Mouse (Mus musculus) limb, embryonic 14.5 days (tissue): ENCODE results near the gene Mettl23. TPM values are rescaled to one million over a fixed set of nuclear protein-coding genes. Genes with fewer than 3 reads are reported as not detected.
A peak's percentile ranks its signal among the peaks of the same experiment; 100 is the strongest.

Experiments
- ATAC-seq: fragments of 200-750 bp; cut with Nextera tagmentation; 2 replicates; pipeline ENCODE4 v1.8.0; 2017; ENCODE audit warnings: low read depth, moderate number of reproducible peaks, moderate TSS enrichment; ENCODE audit not compliant: low FRiP score
- DNase-seq: peaks from one replicate; pipeline ENCODE4 v3.0.0-alpha.2; 2015; ENCODE audit warnings: low spot score
- H3K27ac ChIP-seq: fragments of 300-500 bp; sonication (generic); replicated peaks from 2 replicates; pipeline ENCODE4 v1.5.1; 2014; ENCODE audit warnings: low read depth, mild to moderate bottlenecking, low read length, moderate library complexity, mixed read lengths
- H3K27me3 ChIP-seq: fragments of 300-500 bp; sonication (generic); 2 replicates; pipeline ENCODE4 v1.6.1; 2014; ENCODE audit warnings: low read length, mixed read lengths; ENCODE audit not compliant: control insufficient read depth, insufficient read depth
- H3K36me3 ChIP-seq: fragments of 300-500 bp; sonication (generic); 2 replicates; pipeline ENCODE4 v1.6.1; 2014; ENCODE audit warnings: mild to moderate bottlenecking, low read length, moderate library complexity, mixed read lengths; ENCODE audit not compliant: control insufficient read depth, insufficient read depth
- H3K4me1 ChIP-seq: fragments of 300-500 bp; sonication (generic); 2 replicates; pipeline ENCODE4 v1.6.1; 2014; ENCODE audit warnings: antibody characterized with exemption, low read length, mixed read lengths; ENCODE audit not compliant: control insufficient read depth, insufficient read depth
- H3K4me2 ChIP-seq: fragments of 300-500 bp; sonication (generic); replicated peaks from 2 replicates; pipeline ENCODE4 v1.6.1; 2014; ENCODE audit warnings: low read depth, mild to moderate bottlenecking, low read length, moderate library complexity; ENCODE audit not compliant: severe bottlenecking
- H3K4me3 ChIP-seq: fragments of 300-500 bp; sonication (generic); replicated peaks from 2 replicates; pipeline ENCODE4 v1.5.1; 2014; ENCODE audit warnings: low read length
- H3K9ac ChIP-seq: fragments of 300-500 bp; sonication (generic); 2 replicates; pipeline ENCODE4 v1.6.1; 2014; ENCODE audit warnings: mild to moderate bottlenecking, low read depth, low read length, moderate library complexity; ENCODE audit not compliant: severe bottlenecking
- H3K9me3 ChIP-seq: fragments of 300-500 bp; sonication (generic); 2 replicates; pipeline ENCODE4 v1.6.1; 2016; ENCODE audit warnings: low read length; ENCODE audit not compliant: control insufficient read depth
- POLR2A ChIP-seq: fragments of 200-500 bp; IDR thresholded peaks from 2 replicates; pipeline ENCODE4 v1.8.0; 2012; ENCODE audit warnings: inconsistent platforms, mild to moderate bottlenecking, moderate library complexity, borderline replicate concordance; ENCODE audit not compliant: insufficient read depth, insufficient read length; ENCODE audit errors: extremely low read depth
- WGBS: fragments of 180-500 bp; shearing (Covaris S2); extraction: QIAGEN DNeasy Blood & Tissue Kit; methylation state at CpG from one replicate; pipeline ENCODE4 v1.1.7; 2014; 5-methylcytosine and 5-hydroxymethylcytosine counted together
- polyA plus RNA-seq, 2 experiments: library from polyadenylated mRNA; depleted of rRNA in 1 of 2; stranded (reverse) in 1 of 2; unstranded in 1 of 2; fragments of >200 nt; fragmentation: Nextera tagmentation in 1 of 2; extraction: Ambion mirVana in 1 of 2; gene quantifications; 2 replicates each; pipeline versions ENCODE4 v1.2.1 to v1.2.3; 2012 to 2014

Mettl23 gene
- polyA plus RNA-seq (2012; rRNA removed) (51.0 and 54.9 TPM in 2 replicates), polyA plus RNA-seq (2014; fragmentation: Nextera tagmentation; extraction: Ambion mirVana) (77.9 and 84.1 TPM in 2 replicates)

DNA sequence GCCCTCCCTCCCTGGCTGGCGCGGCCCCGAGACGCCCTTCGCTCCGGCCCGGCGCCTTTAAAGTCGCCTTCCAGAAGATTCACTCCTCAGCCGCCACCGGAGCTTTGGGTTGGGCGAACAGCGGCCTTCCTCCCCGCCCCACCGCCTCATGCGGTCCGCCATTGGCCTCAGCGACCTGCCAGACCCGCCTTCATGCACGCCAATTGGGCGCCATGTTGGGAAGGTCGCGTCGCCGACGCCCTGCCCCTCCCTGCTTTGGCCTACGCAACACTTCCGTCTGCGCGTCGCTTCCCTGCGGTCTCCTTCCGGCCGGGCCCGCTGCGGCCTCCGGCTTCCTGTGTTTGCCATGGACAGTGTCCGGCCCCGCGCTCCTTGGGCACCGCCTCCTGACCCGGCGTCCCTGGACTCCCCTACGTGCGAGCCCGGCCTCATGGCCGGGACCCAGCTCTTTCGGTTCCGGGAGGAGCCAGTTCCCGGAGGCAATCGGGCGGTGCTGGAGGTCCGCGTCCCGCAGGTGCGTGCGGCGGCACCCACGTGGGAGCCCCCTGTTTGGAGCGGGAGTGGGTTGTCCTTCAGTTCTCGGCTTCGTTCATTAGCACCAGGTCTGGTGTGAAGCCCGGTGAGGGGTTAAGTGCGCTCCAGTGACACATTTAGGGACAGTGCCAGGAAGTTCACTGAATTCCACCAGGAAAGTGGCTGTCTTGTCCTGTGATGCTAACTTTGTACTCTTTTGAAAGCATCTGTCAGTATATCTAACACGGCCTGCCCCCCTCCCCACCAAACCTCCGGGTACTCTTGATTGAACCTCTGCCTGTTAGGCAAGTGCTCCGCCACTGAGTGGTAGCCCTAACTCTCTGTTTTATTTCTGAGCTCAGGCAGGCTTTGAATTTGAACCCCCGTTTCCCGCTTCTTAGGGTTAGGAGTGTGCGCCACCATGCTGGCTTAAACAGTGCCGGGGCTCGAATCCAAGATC lies at the start of gene Mettl23, which contains the start of gene Jmjd6:
Mettl23 (plus strand) TSS at position 18 of the 973 bp plus-strand sequence.
Jmjd6 (minus strand) TSS at position 189 of the 973 bp plus-strand sequence.
- WGBS = 2% methylated on average over 53 of the region's 72 CpGs
- DNase-seq = peak; percentile 96

DNA sequence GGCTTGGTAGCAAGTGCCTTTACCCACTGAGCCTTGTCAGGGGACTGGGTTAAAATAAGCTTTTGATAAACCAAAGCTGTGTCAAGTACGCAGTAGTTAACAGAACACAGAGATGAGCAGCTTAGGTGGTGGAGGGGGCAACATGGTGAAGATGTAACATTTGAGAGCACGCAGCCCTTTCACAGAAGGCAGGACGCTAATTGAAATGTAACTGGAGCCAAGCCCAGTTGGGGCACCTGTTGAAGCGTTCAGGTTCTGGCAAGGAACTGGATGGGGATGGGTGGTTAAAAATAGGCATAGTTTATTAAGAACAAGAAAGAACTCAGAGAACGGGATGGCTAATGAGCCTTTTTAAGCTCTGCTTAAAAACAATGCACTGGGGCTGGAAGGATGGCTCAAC lies 43.7 kb upstream of the Mettl23 start:
- no peak overlapping the region for H3K4me3 ChIP-seq
- no peak for DNase-seq
- ATAC-seq = no peak
- TF ChIP-seq POLR2A = no peak
- H3K27me3 ChIP-seq = no peaks in the 10 kb centered on the region
- no peaks in the 10 kb centered on the region for H3K36me3 ChIP-seq
- no peaks in the 10 kb centered on the region for H3K4me1 ChIP-seq
- H3K27ac ChIP-seq = no peak overlapping the region
- H3K9ac ChIP-seq = no peak overlapping the region
- H3K9me3 ChIP-seq = no peaks in the 10 kb centered on the region
- no peak overlapping the region for H3K4me2 ChIP-seq
- WGBS = 73% methylated on average over 5 of the region's 5 CpGs

More for the DNA sequence above, at the start of gene Mettl23, which contains the start of gene Jmjd6:
- Histone ChIP-seq H3K9ac (peak within 1 kb of the TSS; percentile 85), H3K4me3 (peak within 1 kb of the TSS; percentile 86), H3K27me3 (no peaks in the 10 kb centered on the region), H3K27ac (peak within 1 kb of the TSS; percentile 97), H3K9me3 (no peaks in the 10 kb centered on the region), H3K4me1 (peaks cover 29% of the 10 kb centered on the region), H3K4me2 (peak within 1 kb of the TSS; percentile 93), H3K36me3 (peaks cover 50% of the 10 kb centered on the region)
- peak; percentile 36; the same call in 1 of the 2 replicates for TF ChIP-seq POLR2A
- peak; percentile 94 for ATAC-seq

DNA sequence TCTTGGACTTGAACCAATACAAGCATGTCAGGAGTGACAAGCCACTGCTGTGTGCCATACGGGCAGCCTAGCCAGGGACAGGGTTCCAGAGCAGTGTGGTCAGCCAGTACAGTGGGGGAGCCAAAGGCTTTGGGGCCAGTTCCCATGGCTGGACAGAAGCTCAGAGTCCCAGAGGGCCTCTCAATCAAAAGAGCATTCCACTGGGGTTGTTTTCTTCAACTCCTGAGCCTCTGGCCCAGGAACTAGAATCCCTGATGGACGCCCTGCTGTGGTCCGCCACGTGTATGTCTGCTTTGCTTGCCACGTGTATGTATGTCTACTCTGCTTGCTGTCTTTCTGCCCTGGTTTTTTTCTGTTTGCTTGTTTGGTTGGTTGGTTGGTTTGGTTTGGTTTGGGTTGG lies 42.0 kb upstream of the Mettl23 start:
- no peak overlapping the region for H3K4me3 ChIP-seq
- no peak for DNase-seq
- H3K9me3 ChIP-seq = no peaks in the 10 kb centered on the region
- H3K27ac ChIP-seq = no peak overlapping the region
- no peak overlapping the region for H3K4me2 ChIP-seq
- WGBS = 72% methylated on average over 5 of the region's 5 CpGs
- TF ChIP-seq POLR2A = no peak
- H3K27me3 ChIP-seq = no peaks in the 10 kb centered on the region
- no peak overlapping the region for H3K9ac ChIP-seq
- H3K36me3 ChIP-seq = no peaks in the 10 kb centered on the region
- H3K4me1 ChIP-seq = no peaks in the 10 kb centered on the region
- ATAC-seq = no peak

DNA sequence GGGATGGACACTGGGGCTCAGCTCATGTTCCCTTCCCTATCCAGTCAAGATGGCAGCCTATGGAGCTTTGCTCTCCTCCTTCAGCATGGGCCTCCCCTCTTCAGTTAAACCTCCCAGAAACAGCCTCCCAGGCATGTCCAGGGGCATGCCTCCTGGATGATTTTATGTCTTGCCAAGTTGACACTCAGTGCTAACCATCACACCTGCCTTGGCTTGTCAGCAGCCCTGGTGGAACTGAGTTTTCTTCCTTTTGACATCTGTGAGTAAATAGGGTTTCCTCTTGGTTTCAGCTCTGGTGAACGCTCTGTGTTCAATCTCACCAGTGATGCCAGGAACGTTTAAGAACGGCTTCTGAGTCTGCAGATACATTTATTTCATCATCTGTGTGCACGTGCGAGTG lies 40.4 kb upstream of the Mettl23 start:
- 80% methylated on average over 5 of the region's 5 CpGs for WGBS
- ATAC-seq = no peak
- DNase-seq = no peak

More for the DNA sequence above, 40.4 kb upstream of the Mettl23 start:
- no peaks in the 10 kb centered on the region for H3K9me3 ChIP-seq
- no peaks in the 10 kb centered on the region for H3K36me3 ChIP-seq
- no peak overlapping the region for H3K27ac ChIP-seq
- no peak for TF ChIP-seq POLR2A
- H3K4me1 ChIP-seq = peaks cover 3% of the 10 kb centered on the region; the same call in 1 of the 2 replicates
- H3K4me3 ChIP-seq = no peak overlapping the region
- H3K9ac ChIP-seq = no peak overlapping the region
- no peak overlapping the region for H3K4me2 ChIP-seq
- no peaks in the 10 kb centered on the region for H3K27me3 ChIP-seq
